Mouse (Mus musculus) kidney, embryonic 14.5 days (tissue): ENCODE results near the gene Gimap4. TPM values are rescaled to one million over a fixed set of nuclear protein-coding genes. Genes with fewer than 3 reads are reported as not detected.

Source experiments
- ATAC-seq: fragments of 200-750 bp; cut with Nextera tagmentation; 2 replicates; pipeline ENCODE4 v1.8.0; 2017; ENCODE audit warnings: moderate number of reproducible peaks, mild to moderate bottlenecking, moderate TSS enrichment, moderate library complexity; ENCODE audit not compliant: low FRiP score, low TSS enrichment
- H3K27ac ChIP-seq: fragments of 300-500 bp; sonication (generic); 2 replicates; pipeline ENCODE4 v1.5.1; 2014; ENCODE audit warnings: low read depth, mild to moderate bottlenecking, low read length, moderate library complexity, mixed read lengths
- H3K27me3 ChIP-seq: fragments of 300-500 bp; sonication (generic); 2 replicates; pipeline ENCODE4 v1.6.1; 2014; ENCODE audit warnings: mild to moderate bottlenecking, low read length; ENCODE audit not compliant: control insufficient read depth, insufficient read depth
- H3K36me3 ChIP-seq: fragments of 300-500 bp; sonication (generic); 2 replicates; pipeline ENCODE4 v1.6.1; 2014; ENCODE audit warnings: low read length, mixed read lengths; ENCODE audit not compliant: control insufficient read depth, insufficient read depth
- H3K4me1 ChIP-seq: fragments of 300-500 bp; sonication (generic); 2 replicates; pipeline ENCODE4 v1.6.1; 2014; ENCODE audit warnings: low read length, mixed read lengths; ENCODE audit not compliant: control insufficient read depth, insufficient read depth
- H3K4me2 ChIP-seq: fragments of 300-500 bp; sonication (generic); replicated peaks from 2 replicates; pipeline ENCODE4 v1.6.1; 2014; ENCODE audit warnings: low read depth, mild to moderate bottlenecking, low read length
- H3K4me3 ChIP-seq: fragments of 300-500 bp; sonication (generic); 2 replicates; pipeline ENCODE4 v1.5.1; 2014; ENCODE audit warnings: mild to moderate bottlenecking, low read length
- H3K9ac ChIP-seq: fragments of 300-500 bp; sonication (generic); 2 replicates; pipeline ENCODE4 v1.6.1; 2014; ENCODE audit warnings: low read depth, mild to moderate bottlenecking, low read length, moderate library complexity
- H3K9me3 ChIP-seq: fragments of 300-500 bp; sonication (generic); 2 replicates; pipeline ENCODE4 v1.6.1; 2016; ENCODE audit warnings: low read length; ENCODE audit not compliant: control insufficient read depth
- WGBS: fragments of 180-500 bp; shearing (Covaris S2); extraction: QIAGEN DNeasy Blood & Tissue Kit; methylation state at CpG from one replicate; pipeline ENCODE4 v1.1.7; 2014; 5-methylcytosine and 5-hydroxymethylcytosine counted together
- polyA plus RNA-seq: library from polyadenylated mRNA; unstranded; fragments of >200 nt; fragmentation: Nextera tagmentation; extraction: Ambion mirVana; gene quantifications from 2 replicates; pipeline ENCODE4 v1.2.1, GENCODE M21; 2014

The Gimap4 gene
- polyA plus RNA-seq, 1 experiment from 2014 or later, result 54.1 TPM

- H3K36me3 ChIP-seq, result no peaks in the 10 kb centered on the region
- H3K27ac ChIP-seq, result no peak overlapping the region
- no peak for ATAC-seq
- no peak overlapping the region for H3K9ac ChIP-seq
- no peaks in the 10 kb centered on the region for H3K4me1 ChIP-seq
- H3K9me3 ChIP-seq, result no peaks in the 10 kb centered on the region
- H3K27me3 ChIP-seq, result no peaks in the 10 kb centered on the region
- H3K4me2 ChIP-seq, result no peak overlapping the region
- 77% methylated on average over 2 of the region's 2 CpGs for WGBS
- no peak overlapping the region for H3K4me3 ChIP-seq
Measured at GRCm38 (mm10) chr6:48669446-48669969, 14.8 kb upstream of the Gimap4 start.

GRCm38 (mm10) chr6:48674291-48675058, 9.9 kb upstream of the Gimap4 start:
- H3K9ac ChIP-seq, result no peak overlapping the region
- no peak overlapping the region for H3K4me2 ChIP-seq
- ATAC-seq, result no peak
- H3K4me3 ChIP-seq, result no peak overlapping the region
- no peaks in the 10 kb centered on the region for H3K9me3 ChIP-seq
- no peaks in the 10 kb centered on the region for H3K36me3 ChIP-seq
- 93% methylated on average over 9 of the region's 9 CpGs for WGBS
- H3K27me3 ChIP-seq, result no peaks in the 10 kb centered on the region
- 0 out of 2 replicates have a peak, but pooled peaks cover 2% of the 10 kb centered on the region for H3K4me1 ChIP-seq
- no peak overlapping the region for H3K27ac ChIP-seq

GRCm38 (mm10) chr6:48675400-48675930, 8.9 kb upstream of the Gimap4 start:
- Histone ChIP-seq H3K27me3 (no peaks in the 10 kb centered on the region), H3K4me1 (0 out of 2 replicates have a peak, but pooled peaks cover 2% of the 10 kb centered on the region), H3K36me3 (no peaks in the 10 kb centered on the region), H3K27ac (no peak overlapping the region), H3K9me3 (no peaks in the 10 kb centered on the region), H3K9ac (no peak overlapping the region), H3K4me2 (peak overlapping the region; percentile 34), H3K4me3 (peak overlapping the region; percentile 27; the same call in 1 of the 2 replicates)
- ATAC-seq, result no peak
- WGBS, result 54% methylated on average over 10 of the region's 10 CpGs

- 0 out of 2 replicates have a peak, but pooled peaks have one; percentile 24 for ATAC-seq
- H3K4me3 ChIP-seq, result peak within 1 kb of the TSS; percentile 27
Measured at GRCm38 (mm10) chr6:48675931-48676859, 8.2 kb upstream of the Gimap4 start, which contains the start of gene Gimap9. Gimap9 (plus strand) TSS chr6:48676129.

GRCm38 (mm10) chr6:48676860-48677415, 7.4 kb upstream of the Gimap4 start:
- H3K4me2 ChIP-seq, result no peak overlapping the region; the same call in 1 of the 2 replicates

More at GRCm38 (mm10) chr6:48675931-48676859, 8.2 kb upstream of the Gimap4 start, which contains the start of gene Gimap9:
- Histone ChIP-seq H3K9ac (peak within 1 kb of the TSS; percentile 34; the same call in 1 of the 2 replicates), H3K27ac (no peak within 1 kb of the TSS), H3K9me3 (no peaks in the 10 kb centered on the region), H3K4me2 (peak within 1 kb of the TSS; percentile 34), H3K4me1 (0 out of 2 replicates have a peak, but pooled peaks cover 2% of the 10 kb centered on the region), H3K36me3 (no peaks in the 10 kb centered on the region), H3K27me3 (no peaks in the 10 kb centered on the region)
- 25% methylated on average over 13 of the region's 13 CpGs for WGBS

GRCm38 (mm10) chr6:48677492-48678345, 6.6 kb upstream of the Gimap4 start:
- Histone ChIP-seq H3K4me3 (no peak overlapping the region), H3K9me3 (no peaks in the 10 kb centered on the region), H3K27me3 (no peaks in the 10 kb centered on the region), H3K36me3 (no peaks in the 10 kb centered on the region), H3K9ac (no peak overlapping the region), H3K4me1 (0 out of 2 replicates have a peak, but pooled peaks cover 2% of the 10 kb centered on the region), H3K27ac (no peak overlapping the region), H3K4me2 (no peak overlapping the region)
- ATAC-seq, result no peak
- 92% methylated on average over 17 of the region's 17 CpGs for WGBS

More at GRCm38 (mm10) chr6:48676860-48677415, 7.4 kb upstream of the Gimap4 start:
- Histone ChIP-seq H3K9ac (no peak overlapping the region), H3K4me1 (0 out of 2 replicates have a peak, but pooled peaks cover 2% of the 10 kb centered on the region), H3K4me3 (no peak overlapping the region), H3K27ac (no peak overlapping the region), H3K9me3 (no peaks in the 10 kb centered on the region), H3K36me3 (no peaks in the 10 kb centered on the region), H3K27me3 (no peaks in the 10 kb centered on the region)
- no peak for ATAC-seq
- WGBS, result 89% methylated on average over 5 of the region's 5 CpGs

GRCm38 (mm10) chr6:48678391-48678790, 6.0 kb upstream of the Gimap4 start:
- no peaks in the 10 kb centered on the region for H3K36me3 ChIP-seq
- no peak overlapping the region for H3K9ac ChIP-seq
- 0 out of 2 replicates have a peak, but pooled peaks cover 2% of the 10 kb centered on the region for H3K4me1 ChIP-seq
- H3K9me3 ChIP-seq, result no peaks in the 10 kb centered on the region
- no peak for ATAC-seq
- 76% methylated on average over 4 of the region's 4 CpGs for whole genome bisulfite sequencing
- no peak overlapping the region for H3K4me2 ChIP-seq
- no peaks in the 10 kb centered on the region for H3K27me3 ChIP-seq
- H3K4me3 ChIP-seq, result no peak overlapping the region
- H3K27ac ChIP-seq, result no peak overlapping the region
